Mouse (Mus musculus) embryonic fibroblast, embryonic 13.5 days (primary cell): ENCODE measurements around the gene Gm6377.

Experiments used
- CTCF ChIP-seq: IDR thresholded peaks from 2 replicates; pipeline ENCODE4 v1.5.1; 2011; ENCODE audit warnings: mild to moderate bottlenecking, control low read depth, low read length, moderate library complexity, borderline replicate concordance; ENCODE audit not compliant: insufficient read depth
- POLR2A ChIP-seq: IDR thresholded peaks from 2 replicates; pipeline ENCODE4 v1.6.1; 2011; ENCODE audit warnings: low read depth, mild to moderate bottlenecking, control low read depth, low read length, moderate library complexity

- TF ChIP-seq POLR2A (no peak), CTCF (no peak)
Observed at GRCm38 (mm10) chrX:109235383-109236036, 39.0 kb downstream of the Gm6377 start.
